Mouse (Mus musculus): ENCODE data around the gene Ssbp3. TPM values are rescaled to one million over a fixed set of nuclear protein-coding genes. Genes with fewer than 3 reads are reported as not detected.

The Ssbp3 gene
- polyA plus RNA-seq, 1 experiment from 2014 or later: 98.6 TPM

DNA sequence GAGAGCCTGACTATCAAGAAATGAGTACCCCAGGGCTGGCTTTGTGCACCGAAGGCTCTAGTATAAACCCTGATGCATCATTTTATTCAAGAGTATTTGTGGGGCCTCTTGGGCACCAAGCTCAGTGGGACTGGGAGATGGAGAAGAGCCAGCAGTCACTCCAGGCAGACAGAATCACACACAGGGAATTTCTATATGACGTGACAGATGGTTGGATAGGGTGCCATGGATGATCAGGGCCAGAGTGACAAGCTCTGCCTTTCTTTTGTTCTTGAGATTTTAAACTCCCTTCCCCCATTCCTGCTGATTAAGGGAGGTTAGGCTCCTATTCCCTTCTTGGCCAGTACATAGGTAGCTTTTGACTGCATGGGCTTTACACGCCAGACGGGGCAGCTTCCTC is 74.8 kb downstream of the Ssbp3 start:
- Histone ChIP-seq H3K36me3 (peaks cover 16% of the 10 kb centered on the region), H3K9ac (no peak overlapping the region), H3K27ac (no peak overlapping the region), H3K27me3 (replicated peaks) (no peaks in the 10 kb centered on the region), H3K9me3 (replicated peaks) (no peaks in the 10 kb centered on the region), H3K4me1 (peaks cover 94% of the 10 kb centered on the region), H3K4me3 (no peak overlapping the region), H3K4me2 (no peak overlapping the region)
- 83% methylated on average over 4 of the region's 4 CpGs for WGBS (ENCODE audit: insufficient replicate concordance)
- ATAC-seq: no peak

DNA sequence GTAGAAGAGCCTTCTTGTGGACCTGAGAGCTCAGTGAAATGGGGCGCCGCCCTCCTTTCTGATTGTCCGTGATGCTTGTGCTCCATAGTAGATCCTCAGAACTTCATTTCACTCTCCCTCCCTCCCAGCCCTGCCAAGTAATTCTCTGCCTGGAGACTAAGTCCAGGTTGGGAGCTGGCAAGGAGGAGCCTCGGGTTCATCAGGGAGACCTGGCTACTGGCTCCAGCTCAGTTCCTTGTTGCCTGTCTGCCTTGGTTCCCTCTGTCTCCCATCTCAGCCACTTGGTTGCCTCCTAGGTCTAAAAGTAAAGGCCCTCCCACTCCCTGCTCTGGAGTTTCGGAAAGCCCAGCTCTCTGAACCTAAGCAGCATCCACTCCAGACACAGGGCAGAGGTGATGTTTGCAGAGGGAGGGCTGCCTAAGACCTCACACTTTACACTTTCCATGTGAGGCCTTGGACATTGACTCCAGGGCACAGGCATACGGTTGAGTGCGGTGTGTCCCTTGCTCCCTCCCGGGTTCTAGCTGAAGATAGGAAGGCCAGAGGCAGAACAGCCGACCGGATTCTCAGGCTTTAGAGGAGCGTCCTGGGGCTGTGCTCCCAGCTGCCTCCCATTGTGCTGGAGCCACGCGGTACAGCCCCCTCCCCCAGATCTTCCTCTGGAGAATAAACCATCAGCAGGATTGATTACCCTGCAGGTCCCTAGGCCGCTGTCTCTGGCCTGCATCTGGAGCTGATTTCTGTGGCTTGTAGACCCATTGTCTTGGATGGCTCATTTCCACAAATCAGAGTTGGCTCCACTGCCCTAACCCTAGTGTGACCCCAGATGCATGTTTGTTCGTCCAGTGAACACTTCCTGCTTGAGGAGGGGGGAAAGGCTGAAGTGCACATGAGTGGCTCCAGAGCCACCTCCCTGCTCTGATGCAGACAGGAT is 75.7 kb downstream of the Ssbp3 start:
- WGBS (ENCODE audit: insufficient replicate concordance): 67% methylated on average over 15 of the region's 15 CpGs
- Histone ChIP-seq H3K9ac (no peak overlapping the region), H3K4me1 (peaks cover 90% of the 10 kb centered on the region), H3K27ac (peak overlapping the region; percentile 68), H3K36me3 (peaks cover 18% of the 10 kb centered on the region), H3K4me3 (no peak overlapping the region), H3K4me2 (0 out of 2 replicates have a peak overlapping the region, but pooled peaks have one; percentile 7), H3K27me3 (replicated peaks) (no peaks in the 10 kb centered on the region), H3K9me3 (replicated peaks) (no peaks in the 10 kb centered on the region)
- ATAC-seq: peak; percentile 25; the same call in 1 of the 2 replicates

DNA sequence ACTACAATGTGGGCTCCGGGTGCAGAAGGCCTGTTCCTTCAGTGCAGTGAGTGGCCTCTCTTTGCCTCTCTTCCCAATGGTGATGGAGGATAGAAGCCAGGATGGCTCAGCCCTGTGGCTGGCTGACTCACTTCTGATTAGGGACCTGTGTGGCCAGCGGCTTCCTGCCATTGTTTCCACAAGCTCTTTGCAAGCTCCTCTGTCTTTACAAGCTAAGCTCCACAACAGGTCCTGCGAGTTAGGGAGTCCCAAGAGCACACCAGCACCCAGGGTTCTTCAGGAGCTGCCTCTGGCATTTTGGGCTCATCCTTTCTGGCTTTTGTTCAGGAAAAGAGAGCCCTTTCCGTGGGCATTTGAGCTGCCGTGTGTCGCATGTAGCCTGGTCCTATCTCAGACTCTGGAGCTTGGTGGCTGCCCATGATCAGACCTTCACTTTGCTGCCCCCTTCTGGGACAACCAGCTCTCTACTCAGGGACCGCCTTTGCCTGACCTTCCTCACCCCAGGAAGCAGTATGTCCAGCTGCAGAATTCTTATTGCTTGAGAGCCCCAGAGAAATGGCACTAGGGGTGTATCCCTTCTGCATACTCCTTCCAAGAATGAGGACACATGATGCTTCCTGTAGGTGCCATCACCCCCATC is 77.3 kb downstream of the Ssbp3 start:
- Histone ChIP-seq H3K4me2 (peak overlapping the region; percentile 40), H3K36me3 (peaks cover 16% of the 10 kb centered on the region), H3K4me1 (peaks cover 89% of the 10 kb centered on the region), H3K4me3 (no peak overlapping the region), H3K9ac (0 out of 2 replicates have a peak overlapping the region, but pooled peaks have one; percentile 14), H3K27ac (peak overlapping the region; percentile 69), H3K9me3 (replicated peaks) (no peaks in the 10 kb centered on the region), H3K27me3 (replicated peaks) (no peaks in the 10 kb centered on the region)
- ATAC-seq: peak; percentile 76
- 6% methylated on average over 7 of the region's 7 CpGs for WGBS (ENCODE audit: insufficient replicate concordance)

DNA sequence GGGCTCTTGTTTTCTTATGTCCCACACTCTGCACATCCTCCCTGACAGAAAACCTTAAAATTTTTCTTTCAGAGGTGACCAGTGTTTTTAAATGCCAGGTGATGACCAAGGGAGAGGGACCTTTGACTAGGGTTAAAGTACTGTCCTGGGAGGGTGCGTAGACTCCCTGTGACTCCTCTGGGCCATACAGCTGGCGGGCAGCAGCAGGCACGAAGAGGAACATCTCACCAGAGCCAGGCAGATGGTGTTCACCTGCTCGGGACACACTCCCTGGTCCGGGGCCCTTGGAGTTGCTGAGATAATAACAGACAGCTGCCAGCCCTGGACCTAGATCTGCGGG is 78.4 kb downstream of the Ssbp3 start:
- H3K4me1 ChIP-seq: peaks cover 88% of the 10 kb centered on the region
- H3K27me3 ChIP-seq (replicated peaks): no peaks in the 10 kb centered on the region
- no peaks in the 10 kb centered on the region for H3K9me3 ChIP-seq (replicated peaks)
- no peak overlapping the region for H3K4me2 ChIP-seq
- no peak for ATAC-seq
- 0 out of 2 replicates have a peak overlapping the region, but pooled peaks have one; percentile 23 for H3K27ac ChIP-seq
- no peak overlapping the region for H3K9ac ChIP-seq
- 81% methylated on average over 6 of the region's 6 CpGs for WGBS (ENCODE audit: insufficient replicate concordance)
- H3K36me3 ChIP-seq: peaks cover 22% of the 10 kb centered on the region
- no peak overlapping the region for H3K4me3 ChIP-seq

DNA sequence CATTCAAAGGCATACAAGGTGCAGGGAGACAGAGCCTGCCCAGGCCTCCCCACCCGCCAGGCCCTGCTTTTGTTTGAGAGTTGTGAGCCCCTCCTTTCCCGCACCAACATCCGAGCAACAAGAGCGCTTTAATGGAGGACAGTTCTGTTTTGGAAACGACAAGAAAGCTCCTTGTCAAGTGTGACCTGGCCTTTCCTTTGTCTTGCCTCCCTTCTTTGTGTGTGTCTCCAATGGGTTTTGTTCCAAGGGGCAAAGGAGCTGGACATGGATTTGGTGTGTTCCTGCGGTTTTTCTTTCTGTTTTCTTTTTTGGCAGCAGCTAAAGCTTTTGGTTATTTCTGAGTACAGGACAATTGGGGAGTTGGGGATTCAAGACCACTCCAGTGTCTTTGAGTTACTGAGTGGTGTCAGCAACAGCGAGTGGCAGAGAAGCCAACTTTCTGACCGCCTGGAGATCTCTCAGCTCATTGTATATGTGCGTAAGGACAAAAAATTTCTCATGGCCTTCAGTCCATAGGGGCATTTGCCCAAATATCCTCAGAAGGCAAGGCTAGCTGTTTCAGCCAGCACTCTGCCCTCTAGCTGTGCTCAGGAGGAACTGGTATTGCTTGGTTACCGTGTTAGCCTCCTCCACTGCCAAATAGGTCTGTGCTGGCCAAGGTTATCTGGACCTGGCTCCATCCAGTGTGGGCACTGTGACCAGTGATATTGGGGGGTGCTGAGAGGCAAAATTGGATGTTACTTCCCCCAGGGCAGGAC is 78.9 kb downstream of the Ssbp3 start:
- 76% methylated on average over 10 of the region's 10 CpGs for WGBS (ENCODE audit: insufficient replicate concordance)
- Histone ChIP-seq H3K27me3 (replicated peaks) (no peaks in the 10 kb centered on the region), H3K36me3 (peaks cover 22% of the 10 kb centered on the region), H3K9ac (no peak overlapping the region), H3K9me3 (replicated peaks) (no peaks in the 10 kb centered on the region), H3K27ac (0 out of 2 replicates have a peak overlapping the region, but pooled peaks have one; percentile 0), H3K4me1 (peaks cover 91% of the 10 kb centered on the region), H3K4me2 (no peak overlapping the region), H3K4me3 (no peak overlapping the region)
- no peak for ATAC-seq

DNA sequence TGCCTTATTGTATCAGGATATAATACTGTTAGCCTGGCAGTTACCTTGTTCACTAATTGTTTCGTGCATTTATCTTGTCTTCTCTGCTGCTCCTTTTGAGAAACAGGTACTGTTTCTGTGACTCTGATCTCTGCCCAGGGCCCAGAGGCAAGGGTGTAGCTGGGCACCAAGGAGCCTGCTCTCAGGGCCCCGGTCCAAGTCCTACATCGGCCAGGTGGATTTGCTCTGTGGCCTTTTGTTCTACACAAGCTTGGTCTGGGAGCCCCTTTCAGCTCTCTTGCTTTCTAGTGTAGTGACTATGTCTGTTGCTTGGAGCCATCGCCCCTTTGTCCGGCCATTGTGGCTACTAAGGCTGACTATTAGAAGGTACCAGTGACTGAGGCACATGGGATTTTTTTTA is 82.6 kb downstream of the Ssbp3 start:
- peaks cover 92% of the 10 kb centered on the region for H3K4me1 ChIP-seq
- H3K27ac ChIP-seq: no peak overlapping the region

DNA sequence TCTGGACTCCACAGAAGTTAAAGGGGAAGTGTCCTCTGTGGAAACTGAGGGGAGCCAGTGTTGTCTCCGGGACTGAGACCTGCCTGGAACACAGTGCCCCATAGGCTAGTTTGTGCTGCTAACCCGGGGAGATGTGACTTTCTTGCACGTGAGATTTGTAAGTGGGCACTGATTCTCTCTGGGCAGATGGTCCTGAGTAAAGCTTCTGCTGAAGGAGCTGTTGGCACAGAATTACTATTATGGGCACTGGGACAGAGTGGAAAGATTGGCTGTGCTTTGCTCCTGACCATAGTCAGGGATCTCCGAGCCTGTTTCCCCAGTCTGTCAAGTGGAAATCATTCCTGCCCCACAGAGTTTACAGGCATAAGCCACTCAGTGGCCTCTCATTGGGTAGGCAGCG is 83.8 kb downstream of the Ssbp3 start:
- H3K9me3 ChIP-seq (replicated peaks): no peaks in the 10 kb centered on the region
- no peak overlapping the region for H3K9ac ChIP-seq
- no peak overlapping the region for H3K4me2 ChIP-seq
- H3K27me3 ChIP-seq (replicated peaks): no peaks in the 10 kb centered on the region
- peak overlapping the region; percentile 46 for H3K27ac ChIP-seq
- WGBS (ENCODE audit: insufficient replicate concordance): 81% methylated on average over 5 of the region's 5 CpGs
- H3K36me3 ChIP-seq: peaks cover 26% of the 10 kb centered on the region
- no peak overlapping the region for H3K4me3 ChIP-seq
- peaks cover 92% of the 10 kb centered on the region for H3K4me1 ChIP-seq
- ATAC-seq: no peak

More for the DNA sequence above, 82.6 kb downstream of the Ssbp3 start:
- Histone ChIP-seq H3K36me3 (peaks cover 22% of the 10 kb centered on the region), H3K4me3 (no peak overlapping the region), H3K27me3 (replicated peaks) (no peaks in the 10 kb centered on the region), H3K9ac (no peak overlapping the region), H3K4me2 (no peak overlapping the region), H3K9me3 (replicated peaks) (no peaks in the 10 kb centered on the region)
- no peak for ATAC-seq
- 90% methylated on average over 5 of the region's 5 CpGs for WGBS (ENCODE audit: insufficient replicate concordance)

DNA sequence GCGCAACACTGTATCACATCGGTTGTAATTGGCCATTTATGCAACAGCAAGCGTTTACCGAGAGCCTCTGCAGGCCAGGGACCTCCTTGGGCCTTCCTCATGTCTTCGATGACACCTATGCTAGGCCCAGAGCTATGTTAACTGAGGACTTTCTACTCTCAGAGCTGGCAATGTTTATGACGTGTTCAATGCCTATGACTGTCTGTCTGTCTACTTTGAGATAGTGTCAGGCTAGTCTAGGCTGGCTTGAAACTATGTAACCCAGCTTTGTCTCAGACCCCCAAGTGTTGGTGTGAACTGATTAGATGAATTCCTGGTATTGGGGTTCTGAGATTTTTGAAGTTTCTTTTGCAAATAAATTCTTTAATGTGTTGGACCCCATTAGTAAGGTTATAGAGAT is 84.6 kb downstream of the Ssbp3 start:
- Histone ChIP-seq H3K27me3 (replicated peaks) (no peaks in the 10 kb centered on the region), H3K4me2 (no peak overlapping the region), H3K4me3 (no peak overlapping the region), H3K9ac (no peak overlapping the region), H3K27ac (no peak overlapping the region), H3K9me3 (replicated peaks) (no peaks in the 10 kb centered on the region), H3K4me1 (peaks cover 92% of the 10 kb centered on the region), H3K36me3 (peaks cover 21% of the 10 kb centered on the region)
- peak; percentile 56 for ATAC-seq
- 81% methylated on average over 6 of the region's 6 CpGs for WGBS (ENCODE audit: insufficient replicate concordance)

DNA sequence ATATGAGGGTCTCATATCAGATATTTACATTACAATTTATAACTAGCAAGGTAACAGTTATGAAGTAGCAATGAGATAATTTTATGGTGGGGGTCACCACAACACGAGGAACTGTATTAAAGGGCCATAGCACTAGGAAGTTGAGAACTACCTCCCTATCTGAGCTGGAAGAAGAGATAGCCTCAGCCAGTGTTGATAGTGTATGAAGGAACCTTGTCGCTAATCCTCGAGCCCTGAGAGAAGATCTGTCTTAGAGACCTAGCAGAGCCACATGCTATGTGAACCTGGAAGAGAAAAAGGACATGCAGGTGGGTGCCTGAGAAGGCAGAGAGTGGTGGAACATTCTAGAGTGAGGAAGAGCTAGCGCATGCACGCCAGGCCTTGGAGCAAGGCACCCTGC is 85.0 kb downstream of the Ssbp3 start:
- no peak for ATAC-seq
- 43% methylated on average over 5 of the region's 5 CpGs for WGBS (ENCODE audit: insufficient replicate concordance)
- Histone ChIP-seq H3K4me3 (no peak overlapping the region), H3K27ac (peak overlapping the region; percentile 56), H3K4me2 (no peak overlapping the region), H3K9me3 (replicated peaks) (no peaks in the 10 kb centered on the region), H3K4me1 (peaks cover 96% of the 10 kb centered on the region), H3K27me3 (replicated peaks) (no peaks in the 10 kb centered on the region), H3K9ac (no peak overlapping the region), H3K36me3 (peaks cover 21% of the 10 kb centered on the region)

DNA sequence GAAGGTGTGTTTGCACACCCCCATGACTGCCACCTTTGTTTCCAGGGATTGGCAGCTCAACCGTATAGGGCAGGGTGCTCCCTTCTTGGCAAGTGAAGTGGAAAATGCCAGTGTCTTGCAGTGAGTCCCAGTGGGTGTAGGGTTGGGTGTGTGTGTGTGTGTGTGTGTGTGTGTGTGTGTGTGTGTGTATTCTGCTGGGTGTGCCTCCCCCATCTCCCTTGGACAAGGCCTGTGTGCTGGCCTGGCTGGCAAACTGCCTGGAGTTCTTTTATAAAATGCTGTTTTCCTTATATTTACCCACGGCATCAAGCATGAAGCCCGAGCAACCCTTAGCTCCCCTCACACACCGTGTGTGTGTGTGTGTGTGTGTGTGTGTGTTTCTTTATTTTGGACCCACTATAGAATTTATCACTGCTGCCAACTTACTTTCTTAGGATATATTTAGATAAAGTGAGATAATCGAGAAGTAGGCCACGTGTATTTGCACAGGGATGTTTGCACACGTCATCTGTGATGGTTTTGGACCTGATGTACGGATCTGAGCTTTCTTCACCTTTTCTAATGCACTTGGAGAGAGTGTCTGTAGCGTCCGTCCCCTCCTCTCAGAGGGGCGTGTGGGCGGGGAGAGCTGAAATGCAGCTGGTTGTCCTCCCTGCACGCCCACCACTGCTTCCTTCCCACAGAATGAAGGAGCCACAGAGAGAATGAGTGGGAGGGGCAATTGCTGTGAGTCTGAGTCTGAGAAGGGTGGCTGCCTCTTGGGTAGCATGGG is 86.0 kb downstream of the Ssbp3 start:
- H3K27ac ChIP-seq: no peak overlapping the region
- H3K4me1 ChIP-seq: peaks cover 99% of the 10 kb centered on the region
- H3K9ac ChIP-seq: no peak overlapping the region
- no peak overlapping the region for H3K4me3 ChIP-seq
- H3K4me2 ChIP-seq: no peak overlapping the region
- ATAC-seq: no peak
- 60% methylated on average over 13 of the region's 13 CpGs for WGBS (ENCODE audit: insufficient replicate concordance)
- no peaks in the 10 kb centered on the region for H3K9me3 ChIP-seq (replicated peaks)
- H3K27me3 ChIP-seq (replicated peaks): no peaks in the 10 kb centered on the region
- H3K36me3 ChIP-seq: peaks cover 18% of the 10 kb centered on the region

DNA sequence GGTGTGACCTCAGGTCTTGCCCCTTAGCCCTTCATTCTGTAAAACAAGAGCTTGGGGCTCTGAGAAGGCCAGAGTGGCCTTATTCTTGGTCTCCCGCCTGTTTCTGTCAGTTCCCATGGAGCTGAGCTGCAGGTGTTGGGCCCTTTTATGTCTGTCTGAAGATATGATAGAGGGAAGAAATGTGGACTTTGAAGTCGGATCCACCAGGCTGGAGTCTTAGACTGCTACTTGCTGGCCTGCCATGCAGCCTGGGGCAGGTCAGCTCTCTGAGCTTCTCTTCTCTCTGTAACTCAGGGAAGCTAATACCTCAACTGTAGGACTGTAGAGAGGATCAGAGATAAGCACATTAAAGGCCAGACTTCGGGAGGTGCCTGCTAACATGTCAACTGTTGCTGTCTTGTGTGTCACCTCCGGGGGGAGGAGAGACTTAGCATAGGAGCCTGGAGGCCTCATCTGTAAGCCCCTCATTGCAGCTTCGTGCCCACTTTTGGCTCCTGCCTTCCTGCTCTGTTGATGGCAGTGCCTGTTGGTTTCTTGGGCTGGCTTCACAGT is 90.8 kb downstream of the Ssbp3 start:
- peak; percentile 74 for ATAC-seq
- peak overlapping the region; percentile 33 for H3K4me2 ChIP-seq

More for the DNA sequence above, 90.8 kb downstream of the Ssbp3 start:
- Histone ChIP-seq H3K27ac (peak overlapping the region; percentile 69), H3K36me3 (peaks cover 16% of the 10 kb centered on the region), H3K9me3 (replicated peaks) (no peaks in the 10 kb centered on the region), H3K27me3 (replicated peaks) (no peaks in the 10 kb centered on the region), H3K4me1 (peaks cover 100% of the 10 kb centered on the region), H3K4me3 (no peak overlapping the region), H3K9ac (peak overlapping the region; percentile 43)
- WGBS (ENCODE audit: insufficient replicate concordance): 41% methylated on average over 5 of the region's 5 CpGs
